Comparison of ENCODE assay signal across 9 mouse cellular contexts in the genomic region with DNA sequence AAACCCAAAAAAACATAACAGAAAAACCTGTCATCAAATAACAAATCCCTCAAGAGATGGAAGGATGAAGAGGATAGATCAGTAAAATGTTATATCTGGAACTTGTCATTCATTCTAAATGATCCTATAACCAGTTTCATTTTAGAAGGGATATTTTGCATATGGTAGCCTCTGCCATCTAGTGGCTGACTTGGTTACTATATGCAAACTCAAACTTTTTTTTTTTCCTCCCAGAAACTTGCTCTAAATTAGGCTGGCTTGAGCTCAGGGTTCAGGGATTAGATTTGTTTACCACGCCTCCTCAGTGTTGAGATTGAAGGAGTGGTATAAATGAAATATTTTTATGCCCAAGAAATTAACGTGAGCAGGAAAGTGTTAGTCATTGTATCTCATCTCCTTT. TPM values are rescaled to one million over a fixed set of nuclear protein-coding genes. Genes with fewer than 3 reads are reported as not detected.
DNase-seq lines count a peak whose midpoint lies in the region; ATAC-seq and TF ChIP-seq lines count a peak whose summit lies in the region.
"Had no signal": no experiment of that assay in that cellular context is flagged by ENCODE, and none has a peak within 500 bp of the region (broad histone marks: within the 10 kb centered on the region; RNA-seq: fewer than 3 reads in every experiment).

No protein-coding gene starts in this region.

- H3K27me3 ChIP-seq in kidney, postnatal 0 days (ENCODE audit: insufficient read depth, low read length), result no peaks in the 10 kb centered on the region
- H3K27me3 ChIP-seq in kidney, embryonic 16.5 days (ENCODE audit: insufficient read depth, low read length), result no peaks in the 10 kb centered on the region

- H3K4me3 ChIP-seq in kidney, postnatal 0 days (replicated peaks; ENCODE audit: low read depth, low read length), result no peak overlapping the region
- H3K4me3 ChIP-seq in kidney, embryonic 16.5 days (ENCODE audit: low read length), result no peak overlapping the region

- no peaks in the 10 kb centered on the region for H3K36me3 ChIP-seq in kidney, postnatal 0 days (ENCODE audit: insufficient read depth, low read length)
- no peaks in the 10 kb centered on the region for H3K36me3 ChIP-seq in kidney, embryonic 16.5 days (ENCODE audit: insufficient read depth, low read length)

- no peak for ATAC-seq in kidney, postnatal 0 days (replicated peaks; ENCODE audit: low FRiP score, low read depth)
- no peak for ATAC-seq in kidney, embryonic 16.5 days (ENCODE audit: low FRiP score, low TSS enrichment)

- no peaks in the 10 kb centered on the region for H3K4me1 ChIP-seq in kidney, postnatal 0 days (replicated peaks; ENCODE audit: insufficient read depth, low read length)
- H3K4me1 ChIP-seq in kidney, embryonic 16.5 days (ENCODE audit: insufficient read depth, low read length), result no peaks in the 10 kb centered on the region

- peak; percentile 74 for TF ChIP-seq CTCF in kidney, postnatal 0 days (IDR thresholded peaks at IDR 0.05; ENCODE audit: low read depth)

- WGBS in kidney, postnatal 0 days, result 25% methylated on average over 2 of the region's 2 CpGs
- WGBS in kidney, embryonic 16.5 days, result 24% methylated on average over 2 of the region's 2 CpGs

- H3K9ac ChIP-seq in kidney, postnatal 0 days (ENCODE audit: low read depth, low read length), result no peak overlapping the region
- no peak overlapping the region for H3K9ac ChIP-seq in kidney, embryonic 16.5 days (replicated peaks; ENCODE audit: low read length)

- H3K4me2 ChIP-seq in kidney, postnatal 0 days (ENCODE audit: low read length), result no peak overlapping the region
- no peak overlapping the region for H3K4me2 ChIP-seq in kidney, embryonic 16.5 days (replicated peaks; ENCODE audit: low read depth, low read length)

- peak; percentile 53 for DNase-seq in kidney, postnatal 0 days (ENCODE audit: low spot score)
- DNase-seq in CD4-positive, CD25-positive, alpha-beta regulatory T cell, adult 2 months (ENCODE audit: low read depth, low spot score), result peak; percentile 73
- peak; percentile 52 for DNase-seq in MN1 (ENCODE audit: low spot score)
- DNase-seq in induced T-regulatory cell, adult 2 months (ENCODE audit: low read depth), result peak; percentile 60
- DNase-seq in adrenal gland, adult 8-10 months, result no peak
- no peak for DNase-seq in ovary, postnatal 36 days (ENCODE audit: low spot score)

- no peaks in the 10 kb centered on the region for H3K9me3 ChIP-seq in kidney, postnatal 0 days (replicated peaks; ENCODE audit: low read length)
- no peaks in the 10 kb centered on the region for H3K9me3 ChIP-seq in kidney, embryonic 16.5 days (ENCODE audit: low read length)

- H3K27ac ChIP-seq in kidney, postnatal 0 days, result no peak overlapping the region
- no peak overlapping the region for H3K27ac ChIP-seq in kidney, embryonic 16.5 days (ENCODE audit: low read length)

RNA-seq across cellular contexts. Expression of a gene that starts 27.3 kb away (rescaled TPM):
- not detected in 2 replicates for polyA plus RNA-seq in kidney, postnatal 0 days (2015; fragmentation: Nextera tagmentation; extraction: Ambion mirVana)
- polyA plus RNA-seq in kidney, embryonic 16.5 days (2015; fragmentation: Nextera tagmentation; extraction: Ambion mirVana), result not detected in 2 replicates
- not detected for total RNA-seq in adrenal gland, adult 8-10 months (2022)
- polyA plus RNA-seq: cerebellum, adult 2 months; neural tube, embryonic 11.5 days had no signal

Comparison
In these comparisons a context has a peak if more than half of its experiments do, and no peak if none do; other contexts are left out.
1. DNase-seq: peak in kidney, postnatal 0 days (single experiment), CD4-positive, CD25-positive, alpha-beta regulatory T cell, adult 2 months (single experiment), MN1 (single experiment) and induced T-regulatory cell, adult 2 months (single experiment); none in adrenal gland, adult 8-10 months (single experiment) and ovary, postnatal 36 days (single experiment).